Mouse (Mus musculus): ENCODE results near the gene Midn. TPM values are rescaled to one million over a fixed set of nuclear protein-coding genes. Genes with fewer than 3 reads are reported as not detected.

Gene Midn
- polyA plus RNA-seq, 1 experiment, result 254 TPM

GRCm38 (mm10) chr10:80157141-80157929, 9.3 kb downstream of the Midn start:
- TF ChIP-seq GATA1 (IDR thresholded peaks at IDR 0.05; ENCODE audit: low read length), result no peak

- no peak for TF ChIP-seq GATA1 (IDR thresholded peaks at IDR 0.05; ENCODE audit: low read length)
Observed at GRCm38 (mm10) chr10:80158307-80158986, 10.4 kb downstream of the Midn start.

- TF ChIP-seq GATA1 (IDR thresholded peaks at IDR 0.05; ENCODE audit: low read length), result no peak
Observed at GRCm38 (mm10) chr10:80159021-80159560, 11.0 kb downstream of the Midn start.

GRCm38 (mm10) chr10:80159561-80160454, 11.7 kb downstream of the Midn start:
- TF ChIP-seq GATA1 (IDR thresholded peaks at IDR 0.05; ENCODE audit: low read length), result no peak

GRCm38 (mm10) chr10:80160455-80161371, 12.6 kb downstream of the Midn start:
- TF ChIP-seq GATA1 (IDR thresholded peaks at IDR 0.05; ENCODE audit: low read length), result no peak

- TF ChIP-seq GATA1 (IDR thresholded peaks at IDR 0.05; ENCODE audit: low read length), result no peak
Observed at GRCm38 (mm10) chr10:80161522-80162242, 13.6 kb downstream of the Midn start.

GRCm38 (mm10) chr10:80162243-80162608, 14.2 kb downstream of the Midn start:
- no peak for TF ChIP-seq GATA1 (IDR thresholded peaks at IDR 0.05; ENCODE audit: low read length)

- no peak for TF ChIP-seq GATA1 (IDR thresholded peaks at IDR 0.05; ENCODE audit: low read length)
Observed at GRCm38 (mm10) chr10:80162716-80163299, 14.7 kb downstream of the Midn start.

- no peak for TF ChIP-seq GATA1 (IDR thresholded peaks at IDR 0.05; ENCODE audit: low read length)
Observed at GRCm38 (mm10) chr10:80163721-80164120, 15.6 kb downstream of the Midn start.

- no peak for TF ChIP-seq GATA1 (IDR thresholded peaks at IDR 0.05; ENCODE audit: low read length)
Observed at GRCm38 (mm10) chr10:80164161-80164997, 16.3 kb downstream of the Midn start.

GRCm38 (mm10) chr10:80164998-80165344, 16.9 kb downstream of the Midn start:
- TF ChIP-seq GATA1 (IDR thresholded peaks at IDR 0.05; ENCODE audit: low read length), result no peak

GRCm38 (mm10) chr10:80165392-80166128, 17.5 kb downstream of the Midn start, which contains the start of gene Cirbp:
Gene Cirbp (plus strand): TSS chr10:80165985.
- no peak for TF ChIP-seq GATA1 (IDR thresholded peaks at IDR 0.05; ENCODE audit: low read length)

Data from G1E-ER4 (cell line).